Mouse (Mus musculus): Measurements from ENCODE around the gene Unc5b. TPM values are rescaled to one million over a fixed set of nuclear protein-coding genes. Genes with fewer than 3 reads are reported as not detected.

The Unc5b gene
- total and polyA plus RNA-seq, 2 experiments from 2014 or later = 1.6 to 15.9 TPM

DNA sequence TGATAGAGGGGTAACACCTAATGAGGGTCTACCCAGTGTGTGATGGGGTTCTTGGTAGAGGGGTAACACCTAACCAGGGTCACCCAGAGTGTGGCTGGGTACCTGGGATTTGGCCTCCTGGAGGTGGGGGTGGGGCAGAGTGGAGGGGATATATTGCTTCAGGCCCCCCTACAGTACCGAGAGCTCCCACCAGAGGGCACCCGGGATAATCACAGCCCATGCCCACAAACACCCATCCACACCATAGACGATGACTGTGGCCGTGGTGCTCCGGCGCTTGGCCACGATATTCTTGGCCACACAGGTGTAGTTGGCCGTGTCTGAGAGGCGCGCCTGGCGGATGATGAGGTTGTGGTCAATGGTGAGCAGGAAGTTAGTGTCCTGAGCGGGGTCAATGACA is 52.8 kb downstream of the Unc5b start:
- 64% methylated on average over 12 of the region's 12 CpGs for WGBS
- Histone ChIP-seq H3K9ac (no peak overlapping the region), H3K9me3 (ENCODE audit: low read length) (no peaks in the 10 kb centered on the region), H3K27ac (ENCODE audit: low read depth, low read length) (no peak overlapping the region), H3K27me3 (ENCODE audit: insufficient read depth, low read length) (no peaks in the 10 kb centered on the region; the same call in 1 of the 2 replicates), H3K36me3 (ENCODE audit: insufficient read depth) (no peaks in the 10 kb centered on the region), H3K4me2 (ENCODE audit: low read depth) (no peak overlapping the region), H3K4me3 (ENCODE audit: low read depth, low read length) (no peak overlapping the region), H3K4me1 (ENCODE audit: insufficient read depth) (no peaks in the 10 kb centered on the region; the same call in 1 of the 2 replicates)
- DNase-seq = peak; percentile 66
- ATAC-seq = peak; percentile 54
- TF ChIP-seq CTCF (IDR thresholded peaks at IDR 0.05; ENCODE audit: low read depth) = peak; percentile 87

DNA sequence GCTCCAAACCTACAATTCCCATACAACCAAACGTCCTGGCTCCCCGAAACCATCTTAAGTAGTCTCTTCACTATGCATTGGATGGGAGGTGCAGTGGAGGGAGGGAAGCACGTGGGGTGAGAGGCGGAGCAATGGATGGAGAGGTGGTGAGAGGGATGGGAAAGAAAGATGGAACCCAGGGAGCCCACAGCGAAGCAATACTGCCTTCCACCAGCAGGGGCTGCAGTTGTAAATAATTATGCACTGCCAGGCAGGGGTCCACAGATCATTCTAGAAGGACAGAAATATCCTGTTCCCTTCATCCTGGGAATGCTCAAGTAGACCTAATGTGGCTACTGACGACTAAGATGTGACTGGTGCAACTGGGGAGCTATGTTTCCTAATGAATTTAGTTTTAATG is 55.9 kb downstream of the Unc5b start:
- WGBS = 80% methylated on average over 6 of the region's 6 CpGs
- no peak overlapping the region for H3K27ac ChIP-seq (ENCODE audit: low read depth, low read length)
- H3K9me3 ChIP-seq (ENCODE audit: low read length) = no peaks in the 10 kb centered on the region
- no peaks in the 10 kb centered on the region for H3K36me3 ChIP-seq (ENCODE audit: insufficient read depth)
- H3K4me2 ChIP-seq (ENCODE audit: low read depth) = no peak overlapping the region
- H3K4me3 ChIP-seq (ENCODE audit: low read depth, low read length) = no peak overlapping the region
- ATAC-seq (no peak), DNase-seq (no peak)
- H3K4me1 ChIP-seq (ENCODE audit: insufficient read depth) = no peaks in the 10 kb centered on the region; the same call in 1 of the 2 replicates
- H3K27me3 ChIP-seq (ENCODE audit: insufficient read depth, low read length) = no peaks in the 10 kb centered on the region; the same call in 1 of the 2 replicates
- H3K9ac ChIP-seq = no peak overlapping the region
- peak; percentile 55 for TF ChIP-seq CTCF (IDR thresholded peaks at IDR 0.05; ENCODE audit: low read depth)

DNA sequence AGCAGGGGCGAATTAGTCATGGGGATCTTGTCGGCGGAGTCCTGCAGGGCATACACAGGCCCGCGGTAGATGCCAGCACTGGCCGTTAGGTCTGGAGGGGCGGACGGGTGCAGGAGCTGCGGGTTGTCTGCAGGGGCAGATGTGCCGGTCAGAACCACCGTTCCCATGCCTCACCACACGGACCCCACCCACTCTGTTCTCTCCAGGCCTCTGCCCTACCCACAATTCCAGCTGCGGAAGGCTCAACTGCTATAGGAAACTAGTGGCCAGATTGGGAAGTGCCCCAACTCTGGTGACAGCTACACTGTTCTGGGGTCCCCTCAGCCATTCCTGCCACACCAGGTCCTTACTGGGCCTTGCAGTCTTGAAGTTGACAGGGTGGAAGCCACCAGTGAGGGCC is 56.8 kb downstream of the Unc5b start:
- Histone ChIP-seq H3K36me3 (ENCODE audit: insufficient read depth) (no peaks in the 10 kb centered on the region), H3K4me2 (ENCODE audit: low read depth) (no peak overlapping the region), H3K9me3 (ENCODE audit: low read length) (no peaks in the 10 kb centered on the region), H3K27ac (ENCODE audit: low read depth, low read length) (no peak overlapping the region), H3K4me1 (ENCODE audit: insufficient read depth) (no peaks in the 10 kb centered on the region; the same call in 1 of the 2 replicates), H3K9ac (no peak overlapping the region), H3K27me3 (ENCODE audit: insufficient read depth, low read length) (no peaks in the 10 kb centered on the region), H3K4me3 (ENCODE audit: low read depth, low read length) (no peak overlapping the region)
- DNase-seq = no peak
- no peak for ATAC-seq
- 97% methylated on average over 13 of the region's 13 CpGs for WGBS
- TF ChIP-seq CTCF (IDR thresholded peaks at IDR 0.05; ENCODE audit: low read depth) = no peak

DNA sequence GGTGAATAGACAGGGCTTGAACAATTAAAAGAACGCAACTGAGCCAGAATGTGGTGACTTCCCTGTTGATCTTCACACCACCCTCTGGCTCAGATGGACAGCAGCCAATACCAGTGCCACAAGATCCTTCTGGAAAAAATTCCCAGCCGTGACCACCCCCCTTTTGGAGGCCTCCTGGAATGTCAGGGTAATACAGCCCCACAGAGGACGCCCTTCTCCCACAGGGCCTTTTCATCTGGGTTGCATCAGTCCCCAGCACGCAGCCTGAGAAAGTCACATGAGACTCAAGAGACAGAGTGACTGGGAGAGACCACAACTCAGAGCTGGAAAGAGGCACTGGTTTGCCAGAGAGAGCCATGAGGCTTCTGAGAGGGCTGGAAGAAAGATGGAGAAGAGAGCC is 60.5 kb downstream of the Unc5b start:
- Histone ChIP-seq H3K4me3 (ENCODE audit: low read depth, low read length) (no peak overlapping the region), H3K36me3 (ENCODE audit: insufficient read depth) (no peaks in the 10 kb centered on the region; the same call in 1 of the 2 replicates), H3K4me2 (ENCODE audit: low read depth) (no peak overlapping the region), H3K9me3 (ENCODE audit: low read length) (no peaks in the 10 kb centered on the region), H3K9ac (no peak overlapping the region), H3K4me1 (ENCODE audit: insufficient read depth) (no peaks in the 10 kb centered on the region), H3K27me3 (ENCODE audit: insufficient read depth, low read length) (no peaks in the 10 kb centered on the region), H3K27ac (ENCODE audit: low read depth, low read length) (no peak overlapping the region)
- ATAC-seq = no peak
- DNase-seq = no peak
- 63% methylated on average over 4 of the region's 4 CpGs for WGBS
- no peak for TF ChIP-seq CTCF (IDR thresholded peaks at IDR 0.05; ENCODE audit: low read depth)

DNA sequence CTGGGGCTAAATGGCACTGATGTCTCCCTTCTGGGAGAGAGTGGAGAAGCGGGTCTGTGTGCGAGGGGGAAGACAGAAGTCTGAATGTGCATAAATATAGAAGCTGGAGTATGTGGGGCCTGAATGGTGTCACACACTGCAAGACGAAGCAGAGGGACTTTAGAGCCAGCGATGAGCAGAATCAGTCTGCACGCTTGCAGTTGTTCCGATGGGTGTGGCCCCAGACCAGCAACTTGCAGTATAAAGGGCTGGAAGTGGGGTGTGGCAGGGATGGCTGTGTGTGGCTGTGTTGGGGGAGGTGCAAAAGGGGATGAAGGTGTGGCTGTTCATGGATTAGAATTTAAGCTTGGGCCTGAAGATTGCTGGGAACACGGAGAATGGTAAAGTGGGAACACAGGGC is 62.8 kb downstream of the Unc5b start:
- Histone ChIP-seq H3K9ac (no peak overlapping the region), H3K4me3 (ENCODE audit: low read depth, low read length) (no peak overlapping the region), H3K4me2 (ENCODE audit: low read depth) (no peak overlapping the region), H3K27ac (ENCODE audit: low read depth, low read length) (no peak overlapping the region), H3K4me1 (ENCODE audit: insufficient read depth) (no peaks in the 10 kb centered on the region), H3K27me3 (ENCODE audit: insufficient read depth, low read length) (no peaks in the 10 kb centered on the region), H3K36me3 (ENCODE audit: insufficient read depth) (no peaks in the 10 kb centered on the region; the same call in 1 of the 2 replicates), H3K9me3 (ENCODE audit: low read length) (no peaks in the 10 kb centered on the region)
- 92% methylated on average over 7 of the region's 7 CpGs for WGBS
- ATAC-seq = no peak
- no peak for DNase-seq
- no peak for TF ChIP-seq CTCF (IDR thresholded peaks at IDR 0.05; ENCODE audit: low read depth)

DNA sequence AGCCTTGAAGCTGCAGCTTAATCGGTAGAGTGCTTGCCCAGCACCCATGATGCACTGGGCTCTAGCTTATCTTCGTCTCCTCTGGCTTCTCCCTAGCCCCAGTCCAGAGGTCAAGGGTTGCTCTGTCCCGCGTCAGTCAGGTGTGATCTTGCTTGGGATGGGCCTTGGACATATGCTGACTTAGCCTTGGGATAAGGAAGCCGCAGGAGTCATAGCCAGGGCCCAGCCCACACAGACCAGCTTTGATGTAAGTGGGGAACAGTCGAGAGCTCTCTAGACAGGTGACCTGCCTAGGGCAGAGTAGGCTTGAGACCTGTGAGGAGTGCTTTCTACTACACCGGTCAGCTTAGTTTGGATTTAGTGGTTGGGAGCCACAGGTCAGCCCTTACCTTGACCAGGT is 64.0 kb downstream of the Unc5b start:
- no peaks in the 10 kb centered on the region; the same call in 1 of the 2 replicates for H3K36me3 ChIP-seq (ENCODE audit: insufficient read depth)
- no peak for TF ChIP-seq CTCF (IDR thresholded peaks at IDR 0.05; ENCODE audit: low read depth)
- no peak overlapping the region for H3K4me3 ChIP-seq (ENCODE audit: low read depth, low read length)
- no peak overlapping the region for H3K9ac ChIP-seq
- no peak for DNase-seq
- H3K27ac ChIP-seq (ENCODE audit: low read depth, low read length) = no peak overlapping the region
- 89% methylated on average over 7 of the region's 7 CpGs for WGBS
- no peaks in the 10 kb centered on the region for H3K9me3 ChIP-seq (ENCODE audit: low read length)
- no peaks in the 10 kb centered on the region for H3K27me3 ChIP-seq (ENCODE audit: insufficient read depth, low read length)
- no peak for ATAC-seq
- no peaks in the 10 kb centered on the region for H3K4me1 ChIP-seq (ENCODE audit: insufficient read depth)
- H3K4me2 ChIP-seq (ENCODE audit: low read depth) = no peak overlapping the region

DNA sequence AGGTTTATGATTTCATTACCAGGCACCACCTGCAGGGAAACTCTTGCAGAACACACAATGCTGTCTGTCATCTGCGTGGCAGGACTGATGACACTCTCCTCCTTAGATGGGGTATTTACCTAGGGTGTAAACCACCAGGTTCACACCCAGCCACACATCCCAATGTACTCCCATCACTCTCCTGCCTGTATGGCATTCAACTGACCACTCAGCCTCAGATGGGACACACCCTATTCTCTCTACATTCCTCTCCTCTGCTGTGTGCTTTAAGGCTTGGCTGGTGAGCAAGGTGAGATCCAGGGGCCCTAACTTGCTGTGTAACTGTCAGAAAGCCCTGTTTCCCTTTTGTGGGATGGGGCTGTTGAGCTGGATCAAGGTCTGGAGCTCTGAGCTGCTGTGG is 69.3 kb downstream of the Unc5b start:
- H3K9me3 ChIP-seq (ENCODE audit: low read length) = no peaks in the 10 kb centered on the region
- no peaks in the 10 kb centered on the region for H3K4me1 ChIP-seq (ENCODE audit: insufficient read depth)
- 81% methylated on average over 1 of the region's 1 CpGs for WGBS
- H3K36me3 ChIP-seq (ENCODE audit: insufficient read depth) = no peaks in the 10 kb centered on the region; the same call in 1 of the 2 replicates
- DNase-seq (no peak), ATAC-seq (no peak)
- no peak overlapping the region for H3K9ac ChIP-seq
- TF ChIP-seq CTCF (IDR thresholded peaks at IDR 0.05; ENCODE audit: low read depth) = no peak
- no peak overlapping the region for H3K27ac ChIP-seq (ENCODE audit: low read depth, low read length)
- H3K4me3 ChIP-seq (ENCODE audit: low read depth, low read length) = no peak overlapping the region
- no peak overlapping the region for H3K4me2 ChIP-seq (ENCODE audit: low read depth)
- H3K27me3 ChIP-seq (ENCODE audit: insufficient read depth, low read length) = no peaks in the 10 kb centered on the region

Measured in forebrain, postnatal 0 days (tissue).